Mouse (Mus musculus) MEL (cell line): ENCODE data around the gene Zhx3.

Source experiments
- CTCF ChIP-seq, 3 experiments: IDR thresholded peaks in 2 of 3; conservative IDR thresholded peaks in 1 of 3; 2 replicates each; pipeline ENCODE4 v1.5.1; 2011 to 2012; ENCODE audit warnings: low read length in 3 of 3, low read depth in 2 of 3, mild to moderate bottlenecking in 2 of 3, improper control_type of control experiment in 1 of 3, inconsistent platforms in 1 of 3, mixed read lengths in 1 of 3, moderate library complexity in 1 of 3; ENCODE audit not compliant: control insufficient read depth in 1 of 3, insufficient read depth in 1 of 3, poor library complexity in 1 of 3, severe bottlenecking in 1 of 3
- HCFC1 ChIP-seq: IDR thresholded peaks from 2 replicates; pipeline ENCODE4 v1.6.1; 2012; ENCODE audit warnings: low read depth, mild to moderate bottlenecking, inconsistent platforms, low read length, improper control_type of control experiment, moderate library complexity

- TF ChIP-seq CTCF (IDR thresholded peaks at IDR 0.05 in 2 of 3, conservative IDR thresholded peaks at IDR 0.05 in 1 of 3; ENCODE audit: control insufficient read depth in 1 of 3, insufficient read depth in 1 of 3, low read depth in 2 of 3, low read length in 3 of 3, poor library complexity in 1 of 3, severe bottlenecking in 1 of 3), result no peak
- no peak for TF ChIP-seq HCFC1
Observed at GRCm38 (mm10) chr2:160765096-160765495, 107.7 kb downstream of the Zhx3 start.
